Mouse (Mus musculus) ovary, postnatal 14 days (tissue): ENCODE data around the gene Dgkb.

Source experiments
- DNase-seq: peaks from one replicate; pipeline ENCODE4 v3.0.0; 2022; ENCODE audit warnings: low spot score

Dgkb gene

GRCm38 (mm10) chr12:38596416-38597062 is 779.0 kb downstream of the Dgkb start:
- DNase-seq, result no peak

GRCm38 (mm10) chr12:38598096-38598495 is 780.6 kb downstream of the Dgkb start:
- no peak for DNase-seq

GRCm38 (mm10) chr12:38600165-38600845 is 782.8 kb downstream of the Dgkb start:
- no peak for DNase-seq

- DNase-seq, result no peak
Measured at GRCm38 (mm10) chr12:38608104-38608503, 790.6 kb downstream of the Dgkb start.

GRCm38 (mm10) chr12:38668265-38668664 is 850.7 kb downstream of the Dgkb start:
- DNase-seq, result no peak
